Mouse (Mus musculus): Measurements from ENCODE around the gene Adam22. TPM values are rescaled to one million over a fixed set of nuclear protein-coding genes. Genes with fewer than 3 reads are reported as not detected.
A peak's percentile ranks its signal among the peaks of the same experiment; 100 is the strongest.

The Adam22 gene
- polyA plus RNA-seq, 1 experiment from 2014 or later, result 44.8 TPM

GRCm38 (mm10) chr5:8289678-8290614 lies 78.0 kb downstream of the Adam22 start:
- Histone ChIP-seq H3K4me2 (ENCODE audit: low read length) (no peak overlapping the region), H3K9ac (ENCODE audit: low read depth, low read length) (no peak overlapping the region), H3K27ac (ENCODE audit: low read depth, low read length) (peak overlapping the region; percentile 12; the same call in 1 of the 2 replicates), H3K4me3 (ENCODE audit: low read length) (no peak overlapping the region), H3K4me1 (ENCODE audit: control insufficient read depth, insufficient read depth, low read depth, low read length) (no peaks in the 10 kb centered on the region), H3K36me3 (ENCODE audit: control insufficient read depth, insufficient read depth, low read length) (no peaks in the 10 kb centered on the region), H3K9me3 (ENCODE audit: control insufficient read depth, low read length) (no peaks in the 10 kb centered on the region), H3K27me3 (replicated peaks; ENCODE audit: control insufficient read depth, insufficient read depth, low read length) (no peaks in the 10 kb centered on the region)
- ATAC-seq, result 0 out of 2 replicates have a peak, but pooled peaks have one; percentile 42
- WGBS, result 46% methylated on average over 6 of the region's 6 CpGs

GRCm38 (mm10) chr5:8284123-8284522 lies 83.8 kb downstream of the Adam22 start:
- Histone ChIP-seq H3K27ac (ENCODE audit: low read depth, low read length) (no peak overlapping the region), H3K4me1 (ENCODE audit: control insufficient read depth, insufficient read depth, low read depth, low read length) (no peaks in the 10 kb centered on the region), H3K4me3 (ENCODE audit: low read length) (no peak overlapping the region), H3K27me3 (replicated peaks; ENCODE audit: control insufficient read depth, insufficient read depth, low read length) (no peaks in the 10 kb centered on the region), H3K36me3 (ENCODE audit: control insufficient read depth, insufficient read depth, low read length) (no peaks in the 10 kb centered on the region), H3K9ac (ENCODE audit: low read depth, low read length) (no peak overlapping the region), H3K9me3 (ENCODE audit: control insufficient read depth, low read length) (no peaks in the 10 kb centered on the region), H3K4me2 (ENCODE audit: low read length) (no peak overlapping the region)
- 86% methylated on average over 5 of the region's 5 CpGs for WGBS
- ATAC-seq, result no peak

- ATAC-seq, result no peak
These were observed 91.8 kb downstream of the Adam22 start for GRCm38 (mm10) chr5:8276141-8276540.

GRCm38 (mm10) chr5:8257366-8257765 lies 110.6 kb downstream of the Adam22 start:
- no peaks in the 10 kb centered on the region for H3K4me1 ChIP-seq (ENCODE audit: control insufficient read depth, insufficient read depth, low read depth, low read length)
- no peak overlapping the region for H3K9ac ChIP-seq (ENCODE audit: low read depth, low read length)
- H3K4me2 ChIP-seq (ENCODE audit: low read length), result no peak overlapping the region
- H3K27ac ChIP-seq (ENCODE audit: low read depth, low read length), result no peak overlapping the region
- 100% methylated on average over 1 of the region's 1 CpGs for WGBS
- no peak for ATAC-seq
- H3K27me3 ChIP-seq (replicated peaks; ENCODE audit: control insufficient read depth, insufficient read depth, low read length), result no peaks in the 10 kb centered on the region
- no peaks in the 10 kb centered on the region for H3K36me3 ChIP-seq (ENCODE audit: control insufficient read depth, insufficient read depth, low read length)
- H3K4me3 ChIP-seq (ENCODE audit: low read length), result no peak overlapping the region
- H3K9me3 ChIP-seq (ENCODE audit: control insufficient read depth, low read length), result no peaks in the 10 kb centered on the region

More at GRCm38 (mm10) chr5:8276141-8276540, 91.8 kb downstream of the Adam22 start:
- 86% methylated on average over 1 of the region's 1 CpGs for WGBS
- H3K4me3 ChIP-seq (ENCODE audit: low read length), result no peak overlapping the region
- H3K9ac ChIP-seq (ENCODE audit: low read depth, low read length), result no peak overlapping the region
- no peaks in the 10 kb centered on the region for H3K27me3 ChIP-seq (replicated peaks; ENCODE audit: control insufficient read depth, insufficient read depth, low read length)
- H3K4me1 ChIP-seq (ENCODE audit: control insufficient read depth, insufficient read depth, low read depth, low read length), result no peaks in the 10 kb centered on the region
- H3K4me2 ChIP-seq (ENCODE audit: low read length), result no peak overlapping the region
- no peaks in the 10 kb centered on the region for H3K36me3 ChIP-seq (ENCODE audit: control insufficient read depth, insufficient read depth, low read length)
- H3K9me3 ChIP-seq (ENCODE audit: control insufficient read depth, low read length), result no peaks in the 10 kb centered on the region
- no peak overlapping the region for H3K27ac ChIP-seq (ENCODE audit: low read depth, low read length)

- H3K9me3 ChIP-seq (ENCODE audit: control insufficient read depth, low read length), result no peaks in the 10 kb centered on the region
- no peaks in the 10 kb centered on the region for H3K27me3 ChIP-seq (replicated peaks; ENCODE audit: control insufficient read depth, insufficient read depth, low read length)
- no peak overlapping the region for H3K9ac ChIP-seq (ENCODE audit: low read depth, low read length)
- 92% methylated on average over 4 of the region's 4 CpGs for WGBS
- no peak overlapping the region for H3K4me2 ChIP-seq (ENCODE audit: low read length)
- H3K4me1 ChIP-seq (ENCODE audit: control insufficient read depth, insufficient read depth, low read depth, low read length), result no peaks in the 10 kb centered on the region
- no peak for ATAC-seq
- H3K4me3 ChIP-seq (ENCODE audit: low read length), result no peak overlapping the region
- no peaks in the 10 kb centered on the region for H3K36me3 ChIP-seq (ENCODE audit: control insufficient read depth, insufficient read depth, low read length)
- no peak overlapping the region for H3K27ac ChIP-seq (ENCODE audit: low read depth, low read length)
These were observed 111.5 kb downstream of the Adam22 start for GRCm38 (mm10) chr5:8256487-8256886.

GRCm38 (mm10) chr5:8244696-8245095 lies 123.3 kb downstream of the Adam22 start:
- 92% methylated on average over 7 of the region's 7 CpGs for WGBS
- H3K4me2 ChIP-seq (ENCODE audit: low read length), result no peak overlapping the region
- H3K27ac ChIP-seq (ENCODE audit: low read depth, low read length), result no peak overlapping the region
- H3K9me3 ChIP-seq (ENCODE audit: control insufficient read depth, low read length), result no peaks in the 10 kb centered on the region
- H3K4me3 ChIP-seq (ENCODE audit: low read length), result no peak overlapping the region
- H3K4me1 ChIP-seq (ENCODE audit: control insufficient read depth, insufficient read depth, low read depth, low read length), result no peaks in the 10 kb centered on the region
- H3K36me3 ChIP-seq (ENCODE audit: control insufficient read depth, insufficient read depth, low read length), result no peaks in the 10 kb centered on the region
- ATAC-seq, result no peak
- H3K9ac ChIP-seq (ENCODE audit: low read depth, low read length), result no peak overlapping the region
- no peaks in the 10 kb centered on the region for H3K27me3 ChIP-seq (replicated peaks; ENCODE audit: control insufficient read depth, insufficient read depth, low read length)

GRCm38 (mm10) chr5:8243064-8243615 lies 124.8 kb downstream of the Adam22 start:
- no peak overlapping the region for H3K27ac ChIP-seq (ENCODE audit: low read depth, low read length)
- no peak overlapping the region for H3K4me2 ChIP-seq (ENCODE audit: low read length)
- WGBS, result 48% methylated on average over 4 of the region's 4 CpGs
- H3K27me3 ChIP-seq (replicated peaks; ENCODE audit: control insufficient read depth, insufficient read depth, low read length), result no peaks in the 10 kb centered on the region
- no peaks in the 10 kb centered on the region for H3K4me1 ChIP-seq (ENCODE audit: control insufficient read depth, insufficient read depth, low read depth, low read length)
- H3K36me3 ChIP-seq (ENCODE audit: control insufficient read depth, insufficient read depth, low read length), result no peaks in the 10 kb centered on the region
- no peaks in the 10 kb centered on the region for H3K9me3 ChIP-seq (ENCODE audit: control insufficient read depth, low read length)
- H3K4me3 ChIP-seq (ENCODE audit: low read length), result no peak overlapping the region
- peak; percentile 65 for ATAC-seq
- H3K9ac ChIP-seq (ENCODE audit: low read depth, low read length), result no peak overlapping the region

GRCm38 (mm10) chr5:8242660-8243059 lies 125.3 kb downstream of the Adam22 start:
- 69% methylated on average over 1 of the region's 1 CpGs for WGBS
- ATAC-seq, result no peak; the same call in 1 of the 2 replicates

GRCm38 (mm10) chr5:8227073-8227472 lies 140.9 kb downstream of the Adam22 start:
- 85% methylated on average over 1 of the region's 1 CpGs for WGBS
- H3K27me3 ChIP-seq (replicated peaks; ENCODE audit: control insufficient read depth, insufficient read depth, low read length), result no peaks in the 10 kb centered on the region
- H3K4me2 ChIP-seq (ENCODE audit: low read length), result no peak overlapping the region
- H3K27ac ChIP-seq (ENCODE audit: low read depth, low read length), result no peak overlapping the region
- H3K4me1 ChIP-seq (ENCODE audit: control insufficient read depth, insufficient read depth, low read depth, low read length), result peaks cover 3% of the 10 kb centered on the region; the same call in 1 of the 2 replicates
- H3K9me3 ChIP-seq (ENCODE audit: control insufficient read depth, low read length), result no peaks in the 10 kb centered on the region
- no peaks in the 10 kb centered on the region for H3K36me3 ChIP-seq (ENCODE audit: control insufficient read depth, insufficient read depth, low read length)
- no peak overlapping the region for H3K4me3 ChIP-seq (ENCODE audit: low read length)
- H3K9ac ChIP-seq (ENCODE audit: low read depth, low read length), result no peak overlapping the region
- no peak for ATAC-seq

More at GRCm38 (mm10) chr5:8242660-8243059, 125.3 kb downstream of the Adam22 start:
- Histone ChIP-seq H3K4me2 (ENCODE audit: low read length) (no peak overlapping the region), H3K27ac (ENCODE audit: low read depth, low read length) (no peak overlapping the region), H3K9ac (ENCODE audit: low read depth, low read length) (no peak overlapping the region), H3K4me3 (ENCODE audit: low read length) (no peak overlapping the region), H3K9me3 (ENCODE audit: control insufficient read depth, low read length) (no peaks in the 10 kb centered on the region), H3K36me3 (ENCODE audit: control insufficient read depth, insufficient read depth, low read length) (no peaks in the 10 kb centered on the region), H3K4me1 (ENCODE audit: control insufficient read depth, insufficient read depth, low read depth, low read length) (no peaks in the 10 kb centered on the region), H3K27me3 (replicated peaks; ENCODE audit: control insufficient read depth, insufficient read depth, low read length) (no peaks in the 10 kb centered on the region)
